Mouse (Mus musculus) limb, embryonic 14.5 days (tissue): ENCODE data around the gene Ankrd39. TPM values are rescaled to one million over a fixed set of nuclear protein-coding genes. Genes with fewer than 3 reads are reported as not detected.

ENCODE experiments used
- ATAC-seq: fragments of 200-750 bp; cut with Nextera tagmentation; 2 replicates; pipeline ENCODE4 v1.8.0; 2017; ENCODE audit warnings: low read depth, moderate number of reproducible peaks, moderate TSS enrichment; ENCODE audit not compliant: low FRiP score
- DNase-seq: peaks from one replicate; pipeline ENCODE4 v3.0.0-alpha.2; 2015; ENCODE audit warnings: low spot score
- H3K27ac ChIP-seq: fragments of 300-500 bp; sonication (generic); replicated peaks from 2 replicates; pipeline ENCODE4 v1.5.1; 2014; ENCODE audit warnings: low read depth, mild to moderate bottlenecking, low read length, moderate library complexity, mixed read lengths
- H3K27me3 ChIP-seq: fragments of 300-500 bp; sonication (generic); 2 replicates; pipeline ENCODE4 v1.6.1; 2014; ENCODE audit warnings: low read length, mixed read lengths; ENCODE audit not compliant: control insufficient read depth, insufficient read depth
- H3K36me3 ChIP-seq: fragments of 300-500 bp; sonication (generic); 2 replicates; pipeline ENCODE4 v1.6.1; 2014; ENCODE audit warnings: mild to moderate bottlenecking, low read length, moderate library complexity, mixed read lengths; ENCODE audit not compliant: control insufficient read depth, insufficient read depth
- H3K4me1 ChIP-seq: fragments of 300-500 bp; sonication (generic); 2 replicates; pipeline ENCODE4 v1.6.1; 2014; ENCODE audit warnings: antibody characterized with exemption, low read length, mixed read lengths; ENCODE audit not compliant: control insufficient read depth, insufficient read depth
- H3K4me2 ChIP-seq: fragments of 300-500 bp; sonication (generic); replicated peaks from 2 replicates; pipeline ENCODE4 v1.6.1; 2014; ENCODE audit warnings: low read depth, mild to moderate bottlenecking, low read length, moderate library complexity; ENCODE audit not compliant: severe bottlenecking
- H3K4me3 ChIP-seq: fragments of 300-500 bp; sonication (generic); replicated peaks from 2 replicates; pipeline ENCODE4 v1.5.1; 2014; ENCODE audit warnings: low read length
- H3K9ac ChIP-seq: fragments of 300-500 bp; sonication (generic); 2 replicates; pipeline ENCODE4 v1.6.1; 2014; ENCODE audit warnings: mild to moderate bottlenecking, low read depth, low read length, moderate library complexity; ENCODE audit not compliant: severe bottlenecking
- H3K9me3 ChIP-seq: fragments of 300-500 bp; sonication (generic); 2 replicates; pipeline ENCODE4 v1.6.1; 2016; ENCODE audit warnings: low read length; ENCODE audit not compliant: control insufficient read depth
- POLR2A ChIP-seq: fragments of 200-500 bp; IDR thresholded peaks from 2 replicates; pipeline ENCODE4 v1.8.0; 2012; ENCODE audit warnings: inconsistent platforms, mild to moderate bottlenecking, moderate library complexity, borderline replicate concordance; ENCODE audit not compliant: insufficient read depth, insufficient read length; ENCODE audit errors: extremely low read depth
- WGBS: fragments of 180-500 bp; shearing (Covaris S2); extraction: QIAGEN DNeasy Blood & Tissue Kit; methylation state at CpG from one replicate; pipeline ENCODE4 v1.1.7; 2014; 5-methylcytosine and 5-hydroxymethylcytosine counted together
- polyA plus RNA-seq, 2 experiments: library from polyadenylated mRNA; depleted of rRNA in 1 of 2; stranded (reverse) in 1 of 2; unstranded in 1 of 2; fragments of >200 nt; fragmentation: Nextera tagmentation in 1 of 2; extraction: Ambion mirVana in 1 of 2; gene quantifications; 2 replicates each; pipeline versions ENCODE4 v1.2.1 to v1.2.3; 2012 to 2014

Ankrd39 gene
- polyA plus RNA-seq, 2 experiments = 22.4 to 22.9 TPM

- WGBS = 28% methylated on average over 4 of the region's 6 CpGs
- Histone ChIP-seq H3K27me3 (no peaks in the 10 kb centered on the region), H3K9me3 (no peaks in the 10 kb centered on the region), H3K27ac (no peak overlapping the region), H3K36me3 (no peaks in the 10 kb centered on the region), H3K9ac (no peak overlapping the region), H3K4me1 (peaks cover 36% of the 10 kb centered on the region), H3K4me2 (no peak overlapping the region), H3K4me3 (no peak overlapping the region)
- no peak for ATAC-seq
- DNase-seq = no peak
- TF ChIP-seq POLR2A = no peak
Measured at GRCm38 (mm10) chr1:36576991-36577675, 29.9 kb upstream of the Ankrd39 start.

DNA sequence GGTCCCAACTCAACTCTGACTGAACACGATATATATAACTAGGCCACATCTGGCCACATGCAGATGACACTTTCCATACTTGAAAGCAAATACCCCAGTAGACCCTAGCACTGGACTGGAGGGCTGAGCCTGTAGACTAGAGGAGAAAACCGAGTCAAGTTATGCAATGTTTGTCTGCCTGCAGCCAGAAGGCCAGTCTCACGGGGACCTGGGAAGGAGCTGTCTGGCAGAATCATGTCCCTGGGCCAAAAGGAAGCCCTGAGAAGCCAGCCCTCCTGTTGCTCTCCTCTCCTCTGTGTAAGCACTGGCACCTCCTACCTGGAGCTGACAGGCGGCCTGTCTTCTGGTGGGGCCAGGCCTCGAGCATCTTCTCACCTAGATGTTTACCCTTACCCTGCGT, 28.1 kb upstream of the Ankrd39 start:
- WGBS = 57% methylated on average over 6 of the region's 6 CpGs
- no peak overlapping the region for H3K27ac ChIP-seq
- H3K9me3 ChIP-seq = no peaks in the 10 kb centered on the region
- DNase-seq (no peak), ATAC-seq (no peak)
- H3K4me2 ChIP-seq = no peak overlapping the region
- peaks cover 26% of the 10 kb centered on the region for H3K4me1 ChIP-seq
- no peaks in the 10 kb centered on the region for H3K27me3 ChIP-seq
- no peak overlapping the region for H3K9ac ChIP-seq
- H3K36me3 ChIP-seq = no peaks in the 10 kb centered on the region
- H3K4me3 ChIP-seq = no peak overlapping the region
- TF ChIP-seq POLR2A = no peak

- Histone ChIP-seq H3K4me2 (no peak overlapping the region), H3K9ac (no peak overlapping the region), H3K36me3 (no peaks in the 10 kb centered on the region), H3K27ac (no peak overlapping the region), H3K4me3 (no peak overlapping the region), H3K9me3 (no peaks in the 10 kb centered on the region), H3K4me1 (peaks cover 16% of the 10 kb centered on the region), H3K27me3 (no peaks in the 10 kb centered on the region)
- DNase-seq = no peak
- 70% methylated on average over 5 of the region's 5 CpGs for WGBS
- no peak for TF ChIP-seq POLR2A
- ATAC-seq = no peak
Measured at GRCm38 (mm10) chr1:36574196-36574955, 27.1 kb upstream of the Ankrd39 start.

DNA sequence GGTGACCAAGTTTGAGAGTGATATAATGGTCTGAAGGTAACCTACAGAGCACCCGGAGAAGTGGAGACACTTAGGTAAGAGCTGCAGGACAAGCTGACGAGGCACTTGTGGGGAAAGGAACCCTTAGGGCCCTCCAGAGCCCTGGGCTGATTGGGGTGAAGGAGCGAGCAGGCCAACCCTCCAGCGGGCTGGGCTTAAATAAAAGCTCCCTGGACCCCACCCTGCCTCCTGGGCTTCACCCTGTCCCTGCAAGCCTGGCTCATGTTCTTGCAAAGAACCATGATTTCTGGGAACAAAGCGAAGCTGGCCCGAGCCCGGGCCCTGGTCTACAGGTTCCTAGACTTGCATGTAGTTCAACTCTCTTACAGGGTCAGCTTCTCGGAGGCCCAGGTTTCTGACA, 26.3 kb upstream of the Ankrd39 start:
- no peak overlapping the region for H3K9ac ChIP-seq
- no peak overlapping the region for H3K27ac ChIP-seq
- 73% methylated on average over 8 of the region's 8 CpGs for whole genome bisulfite sequencing
- H3K9me3 ChIP-seq = no peaks in the 10 kb centered on the region
- H3K4me2 ChIP-seq = no peak overlapping the region
- no peak for ATAC-seq
- H3K4me1 ChIP-seq = peaks cover 17% of the 10 kb centered on the region
- no peak overlapping the region for H3K4me3 ChIP-seq
- TF ChIP-seq POLR2A = no peak
- H3K27me3 ChIP-seq = no peaks in the 10 kb centered on the region
- DNase-seq = no peak
- H3K36me3 ChIP-seq = no peaks in the 10 kb centered on the region

- TF ChIP-seq POLR2A = no peak
- no peaks in the 10 kb centered on the region for H3K36me3 ChIP-seq
- WGBS = 65% methylated on average over 1 of the region's 1 CpGs
- no peak for ATAC-seq
- no peak overlapping the region for H3K4me3 ChIP-seq
- no peak overlapping the region for H3K9ac ChIP-seq
- peaks cover 25% of the 10 kb centered on the region for H3K4me1 ChIP-seq
- H3K27me3 ChIP-seq = no peaks in the 10 kb centered on the region
- H3K4me2 ChIP-seq = no peak overlapping the region
- no peak for DNase-seq
- no peaks in the 10 kb centered on the region for H3K9me3 ChIP-seq
- H3K27ac ChIP-seq = no peak overlapping the region
Measured at GRCm38 (mm10) chr1:36572709-36573108, 25.5 kb upstream of the Ankrd39 start.
